Mouse (Mus musculus) retina, postnatal 1 day (tissue): ENCODE data around the gene Ttc39a.
A peak's percentile ranks its signal among the peaks of the same experiment; 100 is the strongest.

ENCODE experiments used
- DNase-seq: peaks from one replicate; pipeline ENCODE4 v3.0.0-alpha.2; 2012

Ttc39a gene

GRCm38 (mm10) chr4:109421608-109422007 lies 15.2 kb downstream of the Ttc39a start:
- no peak for DNase-seq

DNA sequence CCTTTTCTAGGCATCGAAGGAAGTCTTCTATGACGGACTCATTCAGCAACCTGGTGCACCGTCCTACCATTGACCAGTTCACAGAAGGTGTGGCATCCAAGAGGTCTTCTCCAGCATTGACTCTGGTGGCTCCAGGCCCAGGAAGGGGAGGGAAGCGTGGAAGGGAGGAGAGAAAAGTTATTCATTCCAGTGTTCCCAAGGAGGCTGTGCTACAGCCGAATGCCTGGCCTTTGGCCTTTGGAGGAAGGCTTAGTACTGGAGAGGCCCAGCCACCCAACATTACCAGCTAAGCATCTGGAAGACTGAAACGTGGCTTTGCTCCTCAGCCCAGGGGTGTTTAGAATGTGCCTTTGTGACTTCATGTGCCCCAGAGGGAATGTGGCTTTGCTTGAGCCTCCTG lies 16.0 kb downstream of the Ttc39a start:
- DNase-seq: no peak

- DNase-seq: no peak
Measured at GRCm38 (mm10) chr4:109423438-109423837, 17.0 kb downstream of the Ttc39a start.

DNA sequence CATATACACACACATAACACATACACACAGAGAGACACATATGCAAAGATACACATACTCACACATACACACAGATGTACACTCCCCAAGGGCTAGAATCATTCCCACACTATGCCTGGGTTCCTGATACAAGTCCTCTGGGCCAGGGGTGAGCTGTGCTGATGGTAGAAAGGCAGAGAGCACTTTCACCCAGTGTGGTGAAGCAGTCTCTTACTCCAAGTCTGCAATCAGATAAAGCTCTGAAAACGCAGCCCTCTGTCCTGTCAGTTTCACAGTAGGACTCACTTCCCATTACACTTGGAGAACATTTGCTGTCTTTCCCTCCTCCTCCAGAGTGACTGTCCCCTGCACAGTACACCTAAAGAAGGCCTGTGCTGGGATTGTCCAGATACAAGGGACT lies 20.6 kb downstream of the Ttc39a start:
- DNase-seq: no peak

DNA sequence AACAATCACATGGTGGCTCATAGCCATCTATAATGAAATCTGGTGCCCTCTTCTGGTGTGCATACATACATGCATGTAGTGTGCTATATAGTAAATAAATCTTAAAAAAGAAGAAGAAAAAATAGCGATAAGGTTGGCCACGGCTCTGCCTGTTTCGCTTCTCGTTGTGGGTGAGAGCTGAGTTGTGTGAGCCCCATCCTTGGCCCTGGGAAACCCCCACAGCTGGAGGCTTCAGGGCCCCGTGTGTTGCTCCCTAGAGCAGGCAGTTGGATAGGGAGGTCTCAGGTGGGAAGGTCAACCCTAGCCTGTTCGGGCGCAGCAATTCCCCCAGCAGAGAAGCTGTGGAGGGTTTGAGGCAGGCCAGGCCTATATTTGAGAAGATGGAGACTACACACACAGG lies 23.8 kb downstream of the Ttc39a start:
- DNase-seq: no peak

- DNase-seq: peak; percentile 59
Measured at GRCm38 (mm10) chr4:109430854-109431253, 24.4 kb downstream of the Ttc39a start.

- no peak for DNase-seq
Measured at GRCm38 (mm10) chr4:109432668-109433375, 26.4 kb downstream of the Ttc39a start.

GRCm38 (mm10) chr4:109433641-109434040 lies 27.2 kb downstream of the Ttc39a start:
- no peak for DNase-seq

- DNase-seq: peak; percentile 30
Measured at GRCm38 (mm10) chr4:109434256-109434655, 27.8 kb downstream of the Ttc39a start.

DNA sequence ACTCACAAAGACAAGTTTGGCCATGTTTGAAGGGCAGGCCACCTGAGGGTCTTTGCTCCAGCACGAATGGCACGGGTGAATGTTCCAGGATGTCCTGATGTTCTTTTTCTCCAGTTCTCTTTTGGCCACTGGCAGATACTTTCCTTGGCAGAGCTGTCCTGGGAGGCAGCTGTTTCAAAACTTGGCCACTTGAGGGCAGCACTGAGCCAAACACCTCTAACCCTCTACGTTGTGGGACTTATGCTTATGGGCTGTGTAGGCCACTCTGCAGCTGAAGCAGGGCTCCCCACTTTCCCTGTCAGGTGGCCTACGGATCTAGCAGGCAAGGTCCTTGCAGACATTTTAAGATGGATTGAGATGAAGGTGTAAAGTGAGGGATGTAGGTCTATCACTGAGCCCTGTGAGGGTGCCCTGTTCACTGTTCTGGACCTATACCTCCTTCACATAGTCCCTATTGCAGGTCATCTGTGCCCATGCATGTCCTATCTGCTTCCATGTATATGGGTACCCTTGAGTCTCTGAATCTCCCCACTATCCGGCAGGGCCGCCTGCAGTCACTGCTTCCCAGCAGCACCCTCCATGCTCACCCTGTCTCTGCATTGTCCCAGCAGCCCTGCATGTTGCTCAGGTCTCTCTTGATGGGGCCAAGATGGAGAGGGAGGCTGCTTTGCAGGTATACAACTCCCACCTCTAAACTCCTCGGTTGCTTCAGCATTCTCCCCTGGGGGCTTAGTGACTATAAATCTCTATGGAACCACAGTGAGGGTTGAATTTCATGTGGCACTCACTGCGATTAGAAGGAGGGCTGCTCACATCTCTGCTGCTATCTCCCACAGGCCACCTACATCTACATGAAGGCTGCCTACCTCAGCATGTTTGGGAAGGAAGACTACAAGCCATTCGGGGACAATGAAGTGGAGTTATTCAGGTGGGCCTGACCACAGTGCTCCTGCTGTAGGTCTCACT lies 31.8 kb downstream of the Ttc39a start:
- peak; percentile 81 for DNase-seq

- peak; percentile 19 for DNase-seq
Measured at GRCm38 (mm10) chr4:109439101-109439500, 32.7 kb downstream of the Ttc39a start.

DNA sequence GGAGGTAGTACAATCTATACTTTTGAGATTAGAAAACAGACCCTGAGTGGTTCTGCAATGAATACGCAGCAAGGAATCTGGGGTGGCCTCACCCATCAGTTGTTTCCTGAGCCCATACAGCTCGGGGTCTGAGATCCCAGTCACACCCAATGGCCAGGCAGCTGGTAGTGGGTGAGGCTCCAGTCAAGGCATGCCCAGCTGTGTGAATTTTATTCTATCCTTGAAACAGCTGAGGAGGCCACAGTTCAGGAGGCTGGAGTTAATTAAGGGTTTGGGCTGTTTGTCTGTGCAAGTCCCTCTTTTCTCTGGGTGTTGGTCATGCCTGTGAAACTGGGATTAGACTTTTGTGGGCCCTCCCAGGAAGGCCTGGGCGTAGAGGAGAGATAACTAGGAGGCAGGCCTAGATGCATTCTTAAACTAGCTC lies 33.4 kb downstream of the Ttc39a start:
- DNase-seq: no peak

DNA sequence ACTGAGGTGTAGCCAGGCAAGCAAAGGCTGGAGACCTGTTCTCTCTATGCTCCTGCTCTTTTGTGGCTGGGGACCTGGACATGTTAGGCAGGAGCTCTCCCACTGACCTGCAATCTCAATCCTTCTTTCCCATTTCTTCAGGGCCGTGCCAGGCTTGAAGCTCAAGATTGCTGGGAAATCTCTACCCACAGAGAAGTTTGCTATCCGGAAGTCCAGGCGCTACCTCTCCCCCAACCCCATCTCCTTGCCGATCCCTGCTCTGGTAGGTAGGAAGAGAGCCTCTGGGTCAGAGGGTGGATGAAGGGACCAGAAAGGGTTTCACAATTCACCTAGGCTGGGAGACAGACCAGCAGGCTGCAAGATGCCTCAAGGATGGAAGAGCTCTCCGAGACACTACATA lies 34.0 kb downstream of the Ttc39a start:
- DNase-seq: no peak

DNA sequence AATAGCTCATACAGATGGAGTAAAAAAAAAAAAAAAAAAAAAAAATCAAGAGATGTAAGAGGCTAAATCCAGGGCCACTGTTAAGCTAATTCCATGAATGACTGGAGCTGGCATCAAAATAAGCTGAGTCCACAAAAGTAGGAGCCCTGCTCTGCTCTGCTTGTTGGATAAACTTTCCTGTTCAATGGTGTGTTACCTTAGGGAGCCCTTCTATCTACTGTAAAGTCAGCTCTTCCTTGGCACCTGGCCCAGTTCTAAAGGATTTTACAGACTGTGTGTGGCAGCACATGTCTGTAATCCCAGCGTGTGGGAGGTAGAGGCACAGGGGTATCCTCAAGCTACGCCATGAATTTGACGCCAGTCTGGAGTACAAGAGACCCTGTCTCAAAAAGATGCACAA lies 34.6 kb downstream of the Ttc39a start:
- DNase-seq: no peak

DNA sequence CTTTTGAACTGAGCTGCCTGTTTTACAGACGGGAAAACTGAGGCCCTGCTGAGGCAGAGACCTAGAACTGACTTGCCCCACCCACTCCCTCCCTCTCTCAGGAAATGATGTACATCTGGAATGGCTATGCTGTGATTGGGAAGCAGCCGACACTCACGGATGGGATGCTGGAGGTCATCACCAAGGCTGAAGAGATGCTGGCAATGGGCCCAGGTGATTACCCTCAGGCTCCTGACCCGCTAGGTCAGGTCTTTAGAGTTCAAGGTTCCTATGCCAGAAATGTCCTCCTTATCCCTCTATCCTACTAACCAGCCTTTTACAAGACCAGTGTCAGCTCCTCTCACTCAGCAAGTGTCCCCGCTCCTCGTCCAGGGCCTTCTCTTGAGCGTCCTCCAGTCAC lies 35.7 kb downstream of the Ttc39a start:
- DNase-seq: no peak

DNA sequence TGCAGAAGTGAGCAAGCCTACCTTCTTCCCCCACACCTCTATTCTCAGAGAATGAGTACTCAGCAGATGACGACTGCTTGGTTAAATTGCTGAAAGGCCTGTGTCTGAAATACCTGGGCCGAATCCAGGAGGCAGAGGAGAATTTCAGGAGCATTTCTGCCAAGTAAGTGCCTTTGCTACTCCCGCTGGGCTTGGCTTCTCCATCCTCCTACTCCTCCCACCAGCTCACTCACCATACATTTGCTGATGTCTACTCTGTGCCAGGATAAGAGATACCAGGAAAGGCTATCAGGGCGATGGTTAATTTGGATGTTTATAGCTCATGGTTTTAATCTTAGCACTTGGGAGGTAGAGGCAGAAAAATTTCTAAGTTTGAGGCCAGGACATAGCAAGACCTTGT lies 36.2 kb downstream of the Ttc39a start:
- no peak for DNase-seq

DNA sequence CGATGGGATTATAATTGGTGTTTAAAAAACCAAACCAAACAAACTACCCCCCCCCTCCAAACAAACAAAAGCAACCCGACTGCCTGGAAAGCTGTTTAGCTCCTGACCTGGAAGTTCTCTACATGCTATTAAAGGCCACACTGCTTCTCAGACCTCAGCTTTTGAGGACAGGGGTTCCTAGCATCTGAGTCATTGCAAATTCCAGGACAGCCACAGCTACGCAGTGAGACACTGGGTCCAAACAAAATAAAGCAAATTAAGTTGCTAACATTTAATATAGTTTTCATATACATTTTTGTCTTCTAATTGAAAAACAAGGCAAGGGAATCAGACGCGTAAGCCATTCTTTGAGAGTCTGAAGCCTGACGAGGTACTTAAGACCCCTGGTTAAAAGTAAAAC lies 38.0 kb downstream of the Ttc39a start:
- no peak for DNase-seq

DNA sequence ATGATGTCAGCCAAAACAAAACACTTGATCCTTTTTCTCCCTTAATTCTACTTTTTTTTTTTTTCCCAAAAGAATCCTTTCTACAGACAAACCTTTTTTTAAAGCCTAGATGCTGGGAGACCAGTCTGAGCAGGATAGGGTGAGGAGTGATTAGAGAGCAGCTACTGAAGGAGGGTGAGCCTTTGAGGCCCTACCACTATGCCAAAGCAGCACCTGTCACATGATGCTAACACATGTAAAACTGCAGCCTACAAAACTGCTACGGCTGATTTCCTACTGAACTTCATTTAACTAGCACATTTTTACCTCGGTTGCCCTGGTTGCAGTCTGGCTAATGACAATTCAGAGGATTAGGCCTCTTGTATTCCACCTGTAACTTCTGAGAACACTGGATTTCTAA lies 38.5 kb downstream of the Ttc39a start:
- DNase-seq: no peak

DNA sequence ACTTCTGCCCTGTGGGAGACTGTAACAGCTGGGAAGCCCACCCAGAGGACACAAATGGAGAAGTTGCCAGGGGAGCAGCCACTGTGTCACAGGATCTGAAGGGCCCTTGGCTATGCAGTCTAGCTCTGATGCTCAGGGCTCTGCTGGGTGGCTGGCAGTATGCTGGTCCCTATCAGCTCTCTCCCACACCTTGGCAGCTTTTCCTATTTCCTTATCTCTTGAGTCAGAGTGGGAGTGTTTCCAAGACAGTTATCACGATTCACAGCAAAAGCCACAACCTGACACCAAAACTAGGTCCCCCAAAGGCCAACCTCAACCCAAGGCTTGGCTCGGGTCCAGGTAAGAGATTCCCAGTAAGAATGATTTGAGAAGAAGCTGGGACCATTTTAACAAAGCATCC lies 39.0 kb downstream of the Ttc39a start:
- DNase-seq: no peak

- DNase-seq: no peak
Measured at GRCm38 (mm10) chr4:109445956-109446355, 39.5 kb downstream of the Ttc39a start.

GRCm38 (mm10) chr4:109448531-109448930 lies 42.1 kb downstream of the Ttc39a start:
- no peak for DNase-seq

DNA sequence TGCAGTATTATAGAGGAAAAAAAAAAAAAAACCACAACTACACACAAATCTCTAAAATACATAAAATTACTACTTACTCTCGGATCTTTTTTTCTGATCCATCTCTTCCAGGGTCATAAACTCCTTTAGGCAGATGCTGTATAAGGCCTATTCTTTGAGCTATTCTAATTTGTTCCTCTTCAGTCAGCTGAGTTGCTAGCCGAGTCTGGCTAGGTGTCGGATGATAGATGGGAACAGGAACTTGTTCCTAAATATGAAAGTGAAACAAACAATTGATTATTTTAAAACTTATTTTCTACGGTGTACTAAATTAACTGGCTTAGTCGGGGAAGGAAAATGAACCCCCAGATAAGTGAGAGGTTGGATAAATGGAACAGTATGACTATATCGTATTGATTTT lies 50.4 kb downstream of the Ttc39a start:
- DNase-seq: no peak

DNA sequence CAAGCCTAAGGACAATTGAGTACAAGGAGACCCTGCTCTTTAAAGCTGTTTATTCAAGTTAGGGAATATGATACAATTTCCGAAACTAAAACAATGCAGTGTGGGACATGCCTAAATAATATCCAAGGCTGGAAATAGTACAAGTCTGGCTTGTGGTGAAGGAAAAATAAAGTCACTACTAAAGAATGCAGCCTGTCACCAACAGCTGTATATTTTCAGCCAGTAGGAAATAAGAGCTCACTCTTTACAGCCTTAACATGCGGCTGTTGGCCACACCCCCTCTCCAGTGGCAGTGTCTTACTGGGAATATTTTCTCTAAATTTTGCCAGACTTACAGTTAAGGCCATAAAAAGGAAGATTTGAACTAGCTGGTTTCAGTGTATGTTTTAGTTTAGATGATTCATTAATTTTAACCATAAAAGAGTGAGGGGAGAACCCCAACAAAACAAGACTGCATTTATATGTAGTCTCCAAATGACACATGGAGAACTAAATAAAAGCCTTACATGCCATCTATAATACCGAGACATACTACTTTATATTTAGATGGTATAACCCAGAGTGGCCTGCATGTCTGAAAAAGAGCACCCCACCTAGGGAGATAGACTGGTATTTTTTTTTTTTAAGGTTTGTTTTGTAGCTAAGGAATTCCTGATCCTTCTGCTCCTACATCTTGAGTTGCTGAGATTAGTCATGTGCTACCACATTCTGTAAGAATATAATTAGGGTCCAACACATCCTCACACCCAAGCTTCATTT lies 54.2 kb downstream of the Ttc39a start:
- DNase-seq: no peak
